Mouse (Mus musculus) inflammation-experienced regulatory T-cells (primary cell): ENCODE results near the gene Ddx58. TPM values are rescaled to one million over a fixed set of nuclear protein-coding genes. Genes with fewer than 3 reads are reported as not detected.

Experiments
- polyA plus RNA-seq, 2 experiments: library from polyadenylated mRNA; unstranded; fragments of 100-300 nt; shearing (Covaris generic); gene quantifications; one replicate each; pipeline ENCODE4 v1.2.1; 2017

Ddx58 gene
- 10 to 100 TPM; 80.8 to 91.2 TPM for polyA plus RNA-seq

GRCm38 (mm10) chr4:40239409-40240271 lies at the start of gene Ddx58:
TSS of gene Ddx58 (minus strand) at chr4:40239828.

GRCm38 (mm10) chr4:40279276-40279900 lies 39.8 kb upstream of the Ddx58 start, which contains the start of gene Ndufb6:
TSS of gene Ndufb6 (minus strand) at chr4:40279421.

GRCm38 (mm10) chr4:40269430-40270032 lies 29.9 kb upstream of the Ddx58 start, which contains the start of the genes Smim27 and Topors:
TSS of gene Smim27 (plus strand) at chr4:40269579.
TSS of gene Topors (minus strand) at chr4:40269850.

Other genes with a start within 250 kb of the Ddx58 start
- 10 to 100 TPM; 28.0 to 28.9 TPM for gene Aco1, start 96.7 kb downstream of the Ddx58 start, polyA plus RNA-seq
- 10 to 100 TPM; 54.7 to 59.3 TPM for gene Smim27, start 29.8 kb upstream of the Ddx58 start, polyA plus RNA-seq
- 10 to 100 TPM; 38.9 to 43.4 TPM for gene Topors, start 30.0 kb upstream of the Ddx58 start, polyA plus RNA-seq
- gene Ndufb6, start 39.6 kb upstream of the Ddx58 start, polyA plus RNA-seq: 100 to 1,000 TPM in 1 of 2 experiments, 10 to 100 TPM in 1; 87.1 to 109 TPM
- under 1 TPM; 0.23 to 0.60 TPM for gene Tmem215, start 232.4 kb upstream of the Ddx58 start, polyA plus RNA-seq